Mouse (Mus musculus) liver (tissue): ENCODE measurements around the gene Dglucy.
A peak's percentile ranks its signal among the peaks of the same experiment; 100 is the strongest.

Experiments used
- DNase-seq: peaks from one replicate; pipeline ENCODE4 v3.0.0-alpha.2; 2020; ENCODE audit warnings: mixed read lengths

Dglucy gene

DNA sequence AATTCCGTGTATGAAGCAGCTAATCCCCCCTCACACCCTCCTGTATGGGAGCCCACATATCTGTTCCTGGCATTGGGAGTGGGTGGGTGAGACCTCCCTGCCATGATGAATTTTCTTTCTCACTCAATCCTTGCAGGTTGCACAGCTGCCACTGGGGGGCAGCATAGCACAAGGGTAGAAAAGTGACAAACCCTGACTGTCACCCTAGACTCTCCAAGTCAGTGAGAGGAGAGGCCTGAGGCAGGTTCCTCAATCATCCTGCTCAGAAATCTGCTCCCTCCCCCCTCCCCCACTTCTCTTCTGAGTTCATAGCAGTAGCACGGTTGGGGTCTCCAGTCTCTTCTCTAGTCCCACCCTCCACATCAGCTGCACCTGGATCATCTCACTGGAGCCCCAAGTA, 157.3 kb downstream of the Dglucy start:
- DNase-seq: peak; percentile 81

DNA sequence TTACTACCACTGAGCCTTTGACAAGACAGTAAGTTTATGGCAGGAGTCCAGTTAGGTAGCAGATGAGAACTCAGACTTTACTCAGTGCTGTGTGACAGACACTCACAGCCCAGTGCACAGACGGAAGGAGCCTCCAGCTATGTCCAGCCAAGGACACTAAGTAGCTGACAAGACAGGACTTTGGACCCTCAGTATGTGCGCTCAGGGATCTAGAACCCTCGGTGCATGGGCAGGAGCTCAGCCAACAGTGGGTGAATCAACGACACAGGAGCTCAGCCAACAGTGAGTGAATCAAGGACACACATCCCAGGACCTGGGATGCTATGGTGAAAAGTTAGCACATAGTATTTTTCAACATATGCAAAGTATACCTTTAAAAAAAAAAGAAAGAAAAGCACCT, 157.9 kb downstream of the Dglucy start:
- DNase-seq: no peak

DNA sequence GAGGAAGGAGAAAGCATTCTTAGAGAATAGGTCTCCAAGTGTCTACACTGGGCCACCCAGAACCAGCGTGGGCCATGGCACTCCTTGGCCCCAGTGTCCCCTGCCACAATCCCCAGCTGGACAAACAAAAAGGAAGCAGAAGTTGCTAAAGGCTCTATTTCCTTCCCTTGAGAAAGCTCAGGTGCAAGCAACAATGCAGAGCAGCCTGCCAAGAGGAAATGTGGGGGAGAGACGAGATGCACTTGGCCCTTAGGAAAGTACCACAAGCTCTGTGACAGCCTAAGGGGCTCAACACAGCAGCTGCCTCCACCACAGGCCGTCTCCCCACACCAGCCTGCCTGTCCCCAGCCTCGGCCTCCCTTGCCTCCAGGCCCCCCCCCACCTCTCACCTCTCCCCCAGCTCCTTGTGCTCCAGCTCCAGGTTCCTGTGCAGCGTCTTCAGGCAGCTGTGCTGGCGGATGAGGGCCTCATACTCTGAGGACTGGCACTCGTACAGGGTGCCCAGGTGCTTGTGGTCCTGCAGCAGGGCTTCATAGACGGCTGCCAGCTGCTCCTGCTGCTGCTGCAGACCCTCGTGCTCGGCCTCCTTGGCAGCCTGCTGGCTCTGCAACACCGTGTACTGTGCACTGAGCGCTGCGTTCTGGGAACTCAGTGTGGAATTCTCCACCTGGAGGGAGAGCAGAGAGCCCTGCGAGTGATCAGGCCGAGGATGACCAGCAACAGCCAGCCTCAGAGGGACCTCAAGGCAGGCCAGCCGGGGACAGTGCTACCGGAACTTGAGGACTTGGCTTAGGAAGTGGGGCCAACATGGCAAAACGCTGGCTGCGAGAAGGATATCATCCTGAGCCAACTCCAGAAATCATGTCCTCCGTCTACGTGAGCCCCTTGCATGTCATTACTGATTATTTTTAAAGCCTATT, 158.8 kb downstream of the Dglucy start:
- DNase-seq: no peak

DNA sequence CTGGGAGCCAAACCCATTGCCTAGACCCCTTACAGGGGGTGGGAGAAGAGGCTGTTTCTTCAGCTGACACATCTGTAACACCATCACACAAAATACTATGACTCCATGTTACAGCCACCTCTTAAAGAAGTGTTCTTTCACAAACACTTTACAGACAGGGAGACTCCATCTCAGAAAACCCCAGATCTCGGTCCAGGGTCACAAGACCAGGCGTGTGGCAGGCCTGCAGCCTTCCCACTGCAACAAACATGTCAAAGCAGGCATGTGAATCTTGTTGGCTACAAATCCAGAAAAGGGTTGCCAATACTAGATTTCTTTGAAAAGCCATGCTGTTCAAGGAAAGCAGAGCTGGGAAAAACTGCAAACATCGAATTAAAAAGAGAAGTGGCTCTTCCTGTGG, 162.5 kb downstream of the Dglucy start:
- DNase-seq: no peak

DNA sequence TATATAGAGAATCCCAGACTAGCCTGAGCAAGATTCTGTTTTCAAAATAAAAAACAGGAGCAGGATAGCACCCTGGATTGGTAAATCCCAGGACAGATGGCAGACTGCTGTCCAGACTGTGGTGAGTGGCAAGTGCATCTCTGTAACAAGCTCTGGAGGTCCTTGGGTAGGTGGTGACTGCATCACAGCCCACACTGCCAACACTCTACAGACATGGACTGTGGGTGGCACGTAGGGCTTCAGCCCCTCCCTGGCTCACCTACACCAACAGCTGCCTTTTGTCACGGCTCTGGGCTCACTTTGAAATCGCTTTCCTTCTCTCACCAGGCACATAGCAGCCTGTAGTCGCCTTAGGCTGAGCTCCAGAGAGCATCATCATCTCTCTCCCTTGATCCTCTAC, 164.3 kb downstream of the Dglucy start:
- no peak for DNase-seq

- DNase-seq: no peak
Measured at GRCm38 (mm10) chr12:100944921-100945336, 166.1 kb downstream of the Dglucy start.

- no peak for DNase-seq
Measured at GRCm38 (mm10) chr12:100945501-100945900, 166.6 kb downstream of the Dglucy start.

DNA sequence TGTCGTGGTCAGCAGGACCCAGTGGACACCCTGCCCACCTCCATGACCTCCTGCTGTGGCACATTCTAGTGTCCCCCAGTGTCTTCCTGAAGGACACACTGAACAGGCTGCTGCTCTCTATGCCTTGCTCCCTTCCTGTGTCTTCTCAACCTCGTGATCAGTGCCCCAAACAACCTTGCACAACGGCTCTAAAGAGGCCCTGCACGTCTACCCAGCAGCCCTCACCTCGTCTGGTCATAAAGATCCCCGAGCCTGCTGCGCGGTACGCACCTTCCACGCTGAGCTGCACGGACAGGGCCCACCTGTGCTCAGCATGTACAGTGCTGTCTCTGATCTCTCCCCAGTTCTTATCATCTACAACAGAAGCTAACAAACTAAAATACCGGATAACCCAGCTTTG, 167.1 kb downstream of the Dglucy start:
- DNase-seq: no peak
